Mouse (Mus musculus) left cerebral cortex, postnatal 10 days (tissue): ENCODE data around the gene Fkbp8. TPM values are rescaled to one million over a fixed set of nuclear protein-coding genes. Genes with fewer than 3 reads are reported as not detected.

Source experiments
- DNase-seq, 2 experiments: peaks; one replicate each; pipeline ENCODE4 v3.0.0; 2021 to 2022; ENCODE audit warnings: low spot score in 2 of 2, mixed read lengths in 1 of 2; ENCODE audit errors: extremely low spot score in 1 of 2
- intact Hi-C: fragments of 180-260 bp; cut with DNase I; formaldehyde crosslinking; loops from one replicate; pipeline ENCODE4 v1.15.1; 2025
- total RNA-seq, 2 experiments: library from RNA; stranded (reverse); gene quantifications; 2 replicates each; pipeline ENCODE4 v1.2.3; 2021

The Fkbp8 gene
- 100 to 1,000 TPM; 361 to 375 TPM for total RNA-seq

GRCm38 (mm10) chr8:70527512-70528181 lies at the start of gene Fkbp8, which contains the start of gene Kxd1:
Gene Fkbp8, plus strand, starts transcription at chr8:70527724.
Gene Kxd1, minus strand, starts transcription at chr8:70527956.
- peak; percentile 98 for DNase-seq
- intact Hi-C loops = no loop called here

- intact Hi-C loops = no loop called here
- peak in 1 of 2 experiments; percentile 69 for DNase-seq
Measured at GRCm38 (mm10) chr8:70481908-70482307, 45.6 kb upstream of the Fkbp8 start.

- intact Hi-C loops = no loop called here
- DNase-seq = no peak
Measured at GRCm38 (mm10) chr8:70482943-70483342, 44.6 kb upstream of the Fkbp8 start.

- intact Hi-C loops = no loop called here
- DNase-seq = no peak
Measured at GRCm38 (mm10) chr8:70486191-70486681, 41.3 kb upstream of the Fkbp8 start.

- DNase-seq = peak in 1 of 2 experiments; percentile 69
- intact Hi-C loops = no loop called here
Measured at GRCm38 (mm10) chr8:70486941-70487520, 40.5 kb upstream of the Fkbp8 start, which contains the start of gene Tmem59l. Gene Tmem59l, minus strand, starts transcription at chr8:70487358.

- DNase-seq = peak in 1 of 2 experiments; percentile 72
- intact Hi-C loops = no loop called here
Measured at GRCm38 (mm10) chr8:70487993-70488796, 39.3 kb upstream of the Fkbp8 start.

GRCm38 (mm10) chr8:70488931-70489470 lies 38.5 kb upstream of the Fkbp8 start:
- no peak for DNase-seq
- intact Hi-C loops = no loop called here

GRCm38 (mm10) chr8:70489576-70489975 lies 37.9 kb upstream of the Fkbp8 start:
- peak in 1 of 2 experiments; percentile 52 for DNase-seq
- intact Hi-C loops = no loop called here

GRCm38 (mm10) chr8:70490061-70490879 lies 37.3 kb upstream of the Fkbp8 start:
- intact Hi-C loops = no loop called here

GRCm38 (mm10) chr8:70490880-70491495 lies 36.5 kb upstream of the Fkbp8 start:
- intact Hi-C loops = no loop called here

More at GRCm38 (mm10) chr8:70490061-70490879, 37.3 kb upstream of the Fkbp8 start:
- DNase-seq = no peak

GRCm38 (mm10) chr8:70492664-70493640 lies 34.6 kb upstream of the Fkbp8 start, which contains the start of gene Crlf1:
Gene Crlf1, plus strand, starts transcription at chr8:70493158.
- DNase-seq = no peak
- intact Hi-C loops = no loop called here

More at GRCm38 (mm10) chr8:70490880-70491495, 36.5 kb upstream of the Fkbp8 start:
- no peak for DNase-seq

- intact Hi-C loops = no loop called here
- peak in 1 of 2 experiments; percentile 55 for DNase-seq
Measured at GRCm38 (mm10) chr8:70493692-70494415, 33.7 kb upstream of the Fkbp8 start.

GRCm38 (mm10) chr8:70494416-70494945 lies 33.0 kb upstream of the Fkbp8 start:
- DNase-seq = no peak
- intact Hi-C loops = no loop called here

GRCm38 (mm10) chr8:70495001-70495770 lies 32.3 kb upstream of the Fkbp8 start:
- intact Hi-C loops = no loop called here

GRCm38 (mm10) chr8:70495771-70496062 lies 31.8 kb upstream of the Fkbp8 start:
- intact Hi-C loops = no loop called here
- no peak for DNase-seq

More at GRCm38 (mm10) chr8:70495001-70495770, 32.3 kb upstream of the Fkbp8 start:
- DNase-seq = no peak
